Mouse (Mus musculus): ENCODE results near the gene Tmem242.

GRCm38 (mm10) chr17:5412740-5413139, 27.3 kb downstream of the Tmem242 start:
- TF ChIP-seq CTCF (IDR thresholded peaks at IDR 0.05; ENCODE audit: extremely low read depth, insufficient read length, insufficient replicate concordance, low read depth, low read length) (no peak), POLR2A (IDR thresholded peaks at IDR 0.05; ENCODE audit: low read depth, low read length) (no peak)

All from small intestine, adult 2 months (tissue).